Mouse (Mus musculus) myocyte (in vitro differentiated cells): ENCODE results near the gene Pwwp2b. TPM values are rescaled to one million over a fixed set of nuclear protein-coding genes. Genes with fewer than 3 reads are reported as not detected.
A peak's percentile ranks its signal among the peaks of the same experiment; 100 is the strongest.

ENCODE experiments used
- H3K27me3 ChIP-seq: one replicate; pipeline ENCODE4 v1.6.1; 2011; ENCODE audit not compliant: control insufficient read depth, insufficient read depth, insufficient read length
- H3K36me3 ChIP-seq: one replicate; pipeline ENCODE4 v1.6.1; 2011; ENCODE audit not compliant: control insufficient read depth, insufficient read depth
- H3K4me2 ChIP-seq: one replicate; pipeline ENCODE4 v1.6.1; 2011; ENCODE audit warnings: low read depth, control low read depth
- H3K4me3 ChIP-seq: one replicate; pipeline ENCODE4 v1.5.1; 2011; ENCODE audit warnings: mild to moderate bottlenecking, control low read depth, moderate library complexity
- H3K79me2 ChIP-seq: one replicate; pipeline ENCODE4 v1.6.1; 2011; ENCODE audit not compliant: control insufficient read depth, insufficient read depth
- H3ac ChIP-seq: one replicate; pipeline ENCODE4 v1.6.1; 2011; ENCODE audit not compliant: control insufficient read depth, insufficient read length
- CEBPB ChIP-seq: IDR thresholded peaks from 2 replicates; pipeline ENCODE4 v1.6.1; 2011; ENCODE audit warnings: mild to moderate bottlenecking, moderate library complexity; ENCODE audit not compliant: poor library complexity, insufficient read depth, severe bottlenecking
- E2F4 ChIP-seq: IDR thresholded peaks from one replicate; pipeline ENCODE4 v1.6.1; 2011; ENCODE audit warnings: mild to moderate bottlenecking, control low read depth, moderate library complexity; ENCODE audit not compliant: insufficient read depth
- MAX ChIP-seq: IDR thresholded peaks from one replicate; pipeline ENCODE4 v1.6.1; 2011; ENCODE audit warnings: low read depth, mild to moderate bottlenecking, control low read depth
- MYOD1 ChIP-seq, 3 experiments: IDR thresholded peaks; one replicate each; pipeline ENCODE4 v1.6.1; 2011; ENCODE audit warnings: control low read depth in 2 of 3, low read depth in 2 of 3, mild to moderate bottlenecking in 2 of 3, moderate library complexity in 1 of 3; ENCODE audit not compliant: insufficient read length in 2 of 3, control insufficient read depth in 1 of 3
- MYOG ChIP-seq, 3 experiments: IDR thresholded peaks; one replicate each; pipeline ENCODE4 v1.6.1; 2011; ENCODE audit warnings: control low read depth in 2 of 3, low read depth in 2 of 3, mild to moderate bottlenecking in 2 of 3; ENCODE audit not compliant: insufficient read length in 2 of 3, control insufficient read depth in 1 of 3, insufficient read depth in 1 of 3
- POLR2A ChIP-seq: IDR thresholded peaks from one replicate; pipeline ENCODE4 v1.6.1; 2011; ENCODE audit warnings: low read depth, mild to moderate bottlenecking, control low read depth, moderate library complexity; ENCODE audit not compliant: insufficient read length
- POLR2AphosphoS2 ChIP-seq: IDR thresholded peaks from one replicate; pipeline ENCODE4 v1.6.1; 2011; ENCODE audit warnings: low read depth, control low read depth; ENCODE audit not compliant: insufficient read length
- REST ChIP-seq: IDR thresholded peaks from one replicate; pipeline ENCODE4 v1.6.1; 2011; ENCODE audit warnings: mild to moderate bottlenecking, control low read depth, moderate library complexity; ENCODE audit not compliant: insufficient read depth, insufficient read length
- SRF ChIP-seq: IDR thresholded peaks from one replicate; pipeline ENCODE4 v1.6.1; 2011; ENCODE audit warnings: low read depth; ENCODE audit not compliant: control insufficient read depth, insufficient read length
- TCF12 ChIP-seq: IDR thresholded peaks from one replicate; pipeline ENCODE4 v1.6.1; 2011; ENCODE audit warnings: mild to moderate bottlenecking, control low read depth; ENCODE audit not compliant: poor library complexity, insufficient read depth, severe bottlenecking
- TCF3 ChIP-seq: IDR thresholded peaks from one replicate; pipeline ENCODE4 v1.6.1; 2011; ENCODE audit warnings: low read depth, control low read depth; ENCODE audit not compliant: insufficient read length
- USF1 ChIP-seq: IDR thresholded peaks from one replicate; pipeline ENCODE4 v1.6.1; 2011; ENCODE audit warnings: low read depth, mild to moderate bottlenecking, control low read depth, moderate library complexity
- polyA plus RNA-seq: library from polyadenylated mRNA; unstranded; fragments of >200 nt; fragmentation: generic; extraction: Trizol; gene quantifications from one replicate; pipeline ENCODE4 v1.2.1, GENCODE M21; 2012; ENCODE audit warnings: missing spikeins

The Pwwp2b gene
- polyA plus RNA-seq, 1 experiment = 9.6 TPM

DNA sequence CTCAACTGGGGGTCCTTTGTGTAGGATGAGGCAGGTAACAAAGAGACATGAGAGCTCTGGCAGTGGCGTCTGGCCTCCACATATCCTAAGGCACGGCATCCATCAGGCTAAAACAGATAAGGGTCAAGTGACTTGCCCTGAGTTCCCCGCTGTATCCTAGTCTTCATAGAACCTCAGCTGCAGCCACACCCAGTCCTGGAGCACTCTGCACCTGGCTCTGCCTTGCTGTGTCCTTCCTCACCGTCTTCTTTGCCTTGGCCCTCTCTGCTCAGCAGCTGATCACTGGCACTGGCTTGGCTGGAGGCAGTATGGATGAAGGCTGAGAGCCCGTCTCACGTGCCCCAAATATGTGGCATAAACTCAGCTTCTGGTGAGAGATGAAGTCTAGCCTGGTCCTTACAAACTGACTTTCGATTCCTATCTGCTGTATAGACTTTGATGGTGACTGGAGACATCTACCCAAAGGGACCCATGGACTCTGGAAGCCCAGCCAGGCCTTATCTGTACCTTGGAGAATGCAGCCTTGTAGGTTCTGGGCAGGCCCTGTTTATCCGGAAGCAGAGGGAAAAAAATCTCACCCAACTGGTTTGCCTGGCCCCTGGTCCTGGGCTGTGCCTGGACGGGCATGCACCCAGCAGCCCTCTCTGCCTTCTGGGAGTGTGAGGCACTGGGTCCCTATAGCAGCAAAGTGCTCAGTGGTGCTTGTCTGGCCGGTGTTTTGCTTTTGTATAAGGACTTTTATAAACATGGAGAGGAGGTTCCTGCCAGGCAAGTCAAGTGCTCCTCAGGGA, 9.7 kb downstream of the Pwwp2b start:
- Histone ChIP-seq H3K4me2 (no peak overlapping the region), H3K36me3 (peaks cover 14% of the 10 kb centered on the region), H3ac (no peak overlapping the region), H3K4me3 (no peak overlapping the region), H3K79me2 (peaks cover 12% of the 10 kb centered on the region), H3K27me3 (no peaks in the 10 kb centered on the region)
- TF ChIP-seq TCF12 (no peak), MAX (no peak), POLR2AphosphoS2 (no peak), TCF3 (no peak), SRF (no peak), REST (no peak), E2F4 (no peak), MYOD1 (IDR thresholded peaks at IDR 0.05; ENCODE audit: control insufficient read depth in 1 of 3, insufficient read length in 2 of 3, low read depth in 2 of 3) (no peak), MYOG (IDR thresholded peaks at IDR 0.05; ENCODE audit: control insufficient read depth in 1 of 3, insufficient read depth in 1 of 3, insufficient read length in 2 of 3, low read depth in 2 of 3) (no peak), CEBPB (no peak), POLR2A (no peak), USF1 (no peak)

DNA sequence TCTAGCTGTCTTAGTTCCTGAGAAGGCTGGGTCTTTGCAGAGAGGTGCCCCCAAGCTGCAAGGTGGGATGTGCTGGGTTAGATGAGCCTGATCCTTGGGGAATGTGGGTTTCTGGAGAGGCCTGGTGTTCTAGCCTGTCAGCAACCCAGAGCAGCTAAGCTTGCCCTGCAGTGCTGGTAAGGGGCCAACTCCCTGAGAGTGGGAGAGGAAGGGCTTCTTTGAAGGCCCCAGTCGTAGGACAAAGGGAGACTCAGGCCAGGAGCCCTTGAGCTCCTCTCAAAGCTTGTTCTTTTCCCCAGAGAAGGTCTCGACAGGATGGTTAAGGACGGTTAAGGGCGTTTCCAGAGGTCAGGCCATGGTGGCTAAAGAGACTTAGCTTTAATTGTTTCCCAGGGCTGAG, 16.1 kb downstream of the Pwwp2b start:
- H3K27me3 ChIP-seq = no peaks in the 10 kb centered on the region
- no peak for TF ChIP-seq POLR2A
- TF ChIP-seq REST = no peak
- no peak for TF ChIP-seq TCF12
- no peak for TF ChIP-seq TCF3
- no peak for TF ChIP-seq MYOG (IDR thresholded peaks at IDR 0.05; ENCODE audit: control insufficient read depth in 1 of 3, insufficient read depth in 1 of 3, insufficient read length in 2 of 3, low read depth in 2 of 3)
- no peak for TF ChIP-seq POLR2AphosphoS2
- no peak for TF ChIP-seq CEBPB
- TF ChIP-seq E2F4 = no peak
- TF ChIP-seq MYOD1 (IDR thresholded peaks at IDR 0.05; ENCODE audit: control insufficient read depth in 1 of 3, insufficient read length in 2 of 3, low read depth in 2 of 3) = no peak
- no peaks in the 10 kb centered on the region for H3K79me2 ChIP-seq
- H3K4me3 ChIP-seq = no peak overlapping the region
- no peak overlapping the region for H3ac ChIP-seq
- peaks cover 4% of the 10 kb centered on the region for H3K36me3 ChIP-seq
- no peak overlapping the region for H3K4me2 ChIP-seq

- no peak overlapping the region for H3ac ChIP-seq
- H3K27me3 ChIP-seq = no peaks in the 10 kb centered on the region
These were observed 17.4 kb downstream of the Pwwp2b start for GRCm38 (mm10) chr7:139265634-139266033.

GRCm38 (mm10) chr7:139266431-139266830, 18.1 kb downstream of the Pwwp2b start:
- H3K4me2 ChIP-seq = peak overlapping the region; percentile 27
- peaks cover 4% of the 10 kb centered on the region for H3K36me3 ChIP-seq
- H3K27me3 ChIP-seq = no peaks in the 10 kb centered on the region
- H3K4me3 ChIP-seq = no peak overlapping the region
- TF ChIP-seq MYOG (IDR thresholded peaks at IDR 0.05; ENCODE audit: control insufficient read depth in 1 of 3, insufficient read depth in 1 of 3, insufficient read length in 2 of 3, low read depth in 2 of 3) = peak; percentile 22 to 85 (median 82)
- peak in 2 of 3 experiments; percentile 82 to 86 for TF ChIP-seq MYOD1 (IDR thresholded peaks at IDR 0.05; ENCODE audit: control insufficient read depth in 1 of 3, insufficient read length in 2 of 3, low read depth in 2 of 3)
- TF ChIP-seq E2F4 = no peak
- no peak for TF ChIP-seq REST
- no peaks in the 10 kb centered on the region for H3K79me2 ChIP-seq
- no peak overlapping the region for H3ac ChIP-seq

More at GRCm38 (mm10) chr7:139265634-139266033, 17.4 kb downstream of the Pwwp2b start:
- H3K4me3 ChIP-seq = no peak overlapping the region
- H3K36me3 ChIP-seq = peaks cover 4% of the 10 kb centered on the region
- no peaks in the 10 kb centered on the region for H3K79me2 ChIP-seq
- no peak overlapping the region for H3K4me2 ChIP-seq
- TF ChIP-seq USF1 = no peak
- no peak for TF ChIP-seq CEBPB
- no peak for TF ChIP-seq POLR2AphosphoS2
- TF ChIP-seq MYOD1 (IDR thresholded peaks at IDR 0.05; ENCODE audit: control insufficient read depth in 1 of 3, insufficient read length in 2 of 3, low read depth in 2 of 3) = no peak
